Mouse (Mus musculus): ENCODE measurements around the gene Depdc1a. TPM values are rescaled to one million over a fixed set of nuclear protein-coding genes. Genes with fewer than 3 reads are reported as not detected.
A peak's percentile ranks its signal among the peaks of the same experiment; 100 is the strongest.
"Not testable (repeated sequence)": the region's sequence is repeated elsewhere in the genome, so short reads cannot be mapped to it uniquely, and the experiment has no call there.

The Depdc1a gene
- not detected for total RNA-seq (2021)
- long read RNA-seq = 0 reads

GRCm38 (mm10) chr3:159495243-159495801 is at the start of gene Depdc1a:
Gene Depdc1a, plus strand, starts transcription at chr3:159495433.
- peak; percentile 74 to 94 for DNase-seq (ENCODE audit: low spot score in 2 of 2)

GRCm38 (mm10) chr3:159470059-159470458 is 25.2 kb upstream of the Depdc1a start:
- DNase-seq (ENCODE audit: low spot score in 2 of 2) = no peak

- DNase-seq (ENCODE audit: low spot score in 2 of 2) = no peak
These were observed 19.8 kb upstream of the Depdc1a start for GRCm38 (mm10) chr3:159475465-159475864.

GRCm38 (mm10) chr3:159477250-159477962 is 17.8 kb upstream of the Depdc1a start:
- DNase-seq (ENCODE audit: low spot score in 2 of 2) = no peak

GRCm38 (mm10) chr3:159494709-159495108 is 524 bp upstream of the Depdc1a start:
- not testable (repeated sequence) for DNase-seq (ENCODE audit: low spot score in 2 of 2)

- DNase-seq (ENCODE audit: low spot score in 2 of 2) = no peak
These were observed 13.7 kb downstream of the Depdc1a start for GRCm38 (mm10) chr3:159508899-159509298.

- no peak for DNase-seq (ENCODE audit: low spot score in 2 of 2)
These were observed 33.3 kb downstream of the Depdc1a start for GRCm38 (mm10) chr3:159528563-159528962.

- peak; percentile 9 to 41 for DNase-seq (ENCODE audit: low spot score in 2 of 2)
These were observed 53.1 kb downstream of the Depdc1a start for GRCm38 (mm10) chr3:159548303-159548702.

- DNase-seq (ENCODE audit: low spot score in 2 of 2) = no peak
These were observed 55.0 kb downstream of the Depdc1a start for GRCm38 (mm10) chr3:159550224-159550623.

Other genes with a start within 250 kb of the Depdc1a start
- gene Rpe65, start 103.7 kb downstream of the Depdc1a start, total RNA-seq (2021) = not detected

Data from layer of hippocampus, adult 18-20 months (tissue).